Mouse (Mus musculus) ZHBTc4 (cell line): ENCODE measurements at regions not wholly inside any gene's neighbourhood (a gene's known extent, or its start where the extent isn't known, plus 50 kb on each side); places are given as distances from the start of the nearest gene placed in this dataset.

Experiments
- DNase-seq: peaks from one replicate; pipeline ENCODE4 v3.0.0-alpha.2; 2011; ENCODE audit warnings: low read depth, low spot score

DNA sequence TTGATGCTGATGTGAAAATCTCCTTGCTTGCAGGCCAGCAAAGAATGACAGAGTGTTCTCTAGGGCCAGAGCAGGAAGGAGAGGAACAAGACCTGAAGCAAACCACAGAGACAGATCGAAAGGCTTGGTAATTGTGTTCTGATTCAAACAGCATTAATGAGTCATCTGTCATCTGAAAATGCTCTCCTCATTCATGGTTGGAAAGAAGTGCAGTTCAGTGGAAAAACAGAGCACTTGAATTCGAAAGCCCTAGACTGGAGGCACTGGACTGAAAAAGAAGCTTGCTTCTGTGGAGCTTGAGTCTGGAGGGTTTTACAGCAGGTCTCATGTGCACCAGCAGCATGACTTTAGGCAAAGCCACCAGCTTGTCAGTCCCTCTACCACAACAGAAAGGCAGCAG, 374.3 kb upstream of the B430305J03Rik start:
- no peak for DNase-seq

DNA sequence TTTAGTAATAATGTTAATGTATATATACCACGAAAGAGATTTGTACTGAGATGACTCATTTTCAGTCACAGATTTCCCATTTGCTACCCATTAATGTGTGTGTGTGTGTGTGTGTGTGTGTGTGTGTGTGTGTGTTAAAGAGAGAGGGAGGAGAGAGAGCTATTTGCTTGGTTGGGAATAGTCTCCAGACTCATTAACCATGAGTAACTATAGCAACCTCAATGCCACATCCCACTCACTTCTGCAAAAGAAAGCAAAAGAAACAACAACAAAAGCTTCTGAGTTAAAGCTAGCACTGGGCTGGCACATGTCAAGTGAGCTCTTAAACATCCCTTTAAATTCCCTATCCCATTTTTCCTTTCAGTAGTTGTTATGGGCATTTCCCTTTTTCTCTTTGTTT, 372.8 kb upstream of the B430305J03Rik start:
- no peak for DNase-seq

DNA sequence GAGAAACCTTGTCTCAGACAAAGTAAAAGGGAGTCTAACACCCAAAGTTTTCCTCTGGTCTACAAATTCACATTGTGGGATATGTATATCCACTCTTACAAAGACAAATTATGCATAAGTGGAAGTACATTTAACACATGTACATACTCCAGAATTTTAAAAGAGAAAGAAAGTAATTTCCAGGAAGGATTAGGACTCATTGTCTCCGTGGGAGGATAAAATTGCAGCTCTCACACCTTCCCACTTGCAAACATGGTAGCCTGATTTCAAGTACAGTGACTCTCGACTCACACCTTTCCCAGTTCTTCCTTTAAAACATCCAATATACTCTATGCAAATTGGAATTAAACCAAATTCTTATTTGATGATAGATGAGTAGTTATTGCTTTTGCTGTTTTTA, 351.0 kb upstream of the B430305J03Rik start:
- DNase-seq = no peak

DNA sequence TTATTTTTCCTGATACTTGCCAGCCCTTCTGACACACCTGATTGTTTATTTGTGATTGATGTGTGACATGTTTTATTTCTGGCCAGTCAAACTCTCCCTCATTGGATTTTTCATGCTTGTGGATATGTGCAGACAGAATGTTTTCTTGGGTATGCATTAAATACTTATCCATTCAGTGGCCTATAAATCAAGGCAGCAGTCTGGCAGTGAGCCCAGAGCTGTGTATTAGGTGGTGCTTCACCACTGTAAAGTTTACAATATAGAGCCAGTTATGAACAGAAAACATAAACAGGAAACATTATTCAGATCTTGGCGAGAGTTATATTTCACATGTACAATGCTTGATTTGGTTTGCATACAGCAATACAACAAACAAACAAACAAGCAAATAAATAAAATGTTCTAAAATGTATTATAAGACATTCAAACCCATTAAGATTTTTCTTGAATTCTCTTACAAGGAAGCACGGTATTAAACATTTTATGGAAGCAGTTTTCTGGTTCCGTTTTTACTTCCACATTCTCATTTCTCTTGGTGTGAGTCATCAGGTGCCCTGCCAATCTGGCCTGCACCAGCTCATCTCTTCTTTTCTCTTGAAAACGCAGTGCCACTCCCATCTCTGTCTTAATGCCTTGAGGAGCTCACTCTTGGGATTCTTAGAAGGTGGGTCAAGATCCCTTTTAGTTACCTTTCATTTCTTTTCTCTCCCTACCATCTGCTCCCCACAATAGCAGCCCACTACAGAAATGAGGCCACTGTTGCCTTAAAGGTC, 322.4 kb upstream of the B430305J03Rik start:
- no peak for DNase-seq

DNA sequence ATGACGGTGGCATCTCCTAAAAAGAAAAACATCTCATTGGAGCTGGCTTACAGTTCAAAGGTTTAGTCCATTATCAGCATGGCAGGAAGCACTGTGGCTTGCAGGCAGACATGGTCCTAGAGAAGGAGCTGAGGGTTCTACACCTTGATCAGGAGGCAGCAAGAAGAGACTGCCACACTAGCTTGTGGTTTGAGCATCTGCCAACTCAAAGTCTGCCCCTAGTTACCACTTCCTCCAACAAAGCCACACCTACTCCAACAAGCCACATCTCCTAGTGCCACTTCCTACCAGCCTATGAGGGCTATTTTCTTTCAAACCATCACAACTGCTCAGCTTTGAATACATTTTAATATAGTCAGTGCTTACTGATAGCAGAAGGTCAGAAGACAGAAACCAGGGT, 305.1 kb upstream of the B430305J03Rik start:
- DNase-seq = no peak

DNA sequence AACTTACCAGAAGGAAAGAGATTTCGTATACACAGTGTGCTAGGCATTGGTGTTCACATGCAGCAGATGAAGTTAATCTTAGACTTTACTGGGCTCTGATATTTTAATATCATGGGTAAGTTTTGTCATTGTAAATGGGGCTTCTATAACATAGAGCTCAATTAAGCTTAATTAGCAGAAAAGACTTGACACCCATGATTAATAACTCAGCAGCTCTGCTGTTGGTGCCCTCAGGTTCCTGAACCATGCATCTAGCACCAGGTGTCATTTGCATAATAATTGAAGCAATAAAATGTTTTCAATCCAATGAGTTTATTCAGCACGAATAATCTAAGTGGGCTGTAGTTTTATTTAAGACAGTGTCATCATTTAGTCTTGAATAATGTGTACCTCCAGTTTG, 290.4 kb upstream of the B430305J03Rik start:
- no peak for DNase-seq

DNA sequence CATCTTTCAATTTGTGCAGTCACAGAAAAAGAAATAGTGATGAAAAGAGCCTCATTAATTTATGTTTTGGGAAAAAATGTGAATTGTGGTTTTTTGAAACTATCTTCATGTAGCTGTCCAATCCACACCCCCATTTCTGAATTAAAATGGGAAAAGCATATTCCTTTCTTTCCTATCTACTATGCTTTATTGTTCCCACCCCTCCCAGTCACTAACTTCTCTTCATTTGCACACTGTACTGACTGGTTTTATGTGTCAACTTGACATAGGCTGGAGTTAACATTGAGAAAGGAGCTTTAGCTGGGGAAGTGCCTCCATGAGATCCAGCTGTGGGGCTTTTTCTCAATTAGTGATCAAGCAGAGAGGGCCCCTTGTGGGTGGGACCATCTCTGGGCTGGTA, 262.8 kb upstream of the B430305J03Rik start:
- no peak for DNase-seq

DNA sequence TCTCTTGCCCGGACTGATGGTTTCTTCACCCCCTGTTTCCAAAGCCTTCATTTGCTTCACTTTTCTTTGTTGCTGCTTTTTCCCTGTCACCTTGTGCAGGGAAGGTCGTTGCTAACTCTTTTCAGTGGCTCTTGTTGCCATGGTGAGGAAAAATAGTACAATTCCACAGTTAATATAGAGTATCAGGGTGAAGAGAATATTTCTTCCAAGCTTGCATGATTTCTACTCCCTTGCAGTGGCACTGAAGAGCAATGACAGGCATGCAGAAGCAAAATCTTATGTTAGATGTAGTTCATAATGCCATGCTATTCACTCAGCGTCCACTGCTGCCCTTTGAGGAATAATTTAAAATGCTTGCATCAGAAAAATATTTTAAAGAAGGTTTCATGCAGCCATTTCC, 262.3 kb upstream of the B430305J03Rik start:
- no peak for DNase-seq

DNA sequence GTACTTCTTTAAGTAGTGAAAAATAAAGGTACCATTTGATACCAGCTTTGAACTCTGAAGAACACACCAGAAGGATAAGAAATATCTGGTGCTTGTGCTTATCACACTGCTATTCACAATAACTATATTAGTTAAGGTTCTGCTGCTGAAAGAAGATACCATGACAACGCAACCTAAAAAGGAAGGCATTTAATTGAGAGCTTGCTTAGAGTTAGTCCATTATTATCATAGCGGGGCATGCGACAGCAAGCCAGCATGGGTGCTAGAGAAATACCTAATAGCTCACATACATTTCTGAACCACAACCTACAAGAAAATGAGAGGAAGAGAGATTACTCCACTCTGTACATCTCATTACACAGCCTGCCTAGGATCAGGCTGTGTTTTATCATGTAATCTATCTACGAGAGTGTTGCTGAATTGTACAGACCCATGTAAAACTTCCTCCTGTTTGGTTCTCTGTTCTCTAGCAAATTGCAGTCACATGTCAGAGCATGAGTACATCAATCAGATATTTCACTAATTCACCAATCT, 258.3 kb upstream of the B430305J03Rik start:
- no peak for DNase-seq

DNA sequence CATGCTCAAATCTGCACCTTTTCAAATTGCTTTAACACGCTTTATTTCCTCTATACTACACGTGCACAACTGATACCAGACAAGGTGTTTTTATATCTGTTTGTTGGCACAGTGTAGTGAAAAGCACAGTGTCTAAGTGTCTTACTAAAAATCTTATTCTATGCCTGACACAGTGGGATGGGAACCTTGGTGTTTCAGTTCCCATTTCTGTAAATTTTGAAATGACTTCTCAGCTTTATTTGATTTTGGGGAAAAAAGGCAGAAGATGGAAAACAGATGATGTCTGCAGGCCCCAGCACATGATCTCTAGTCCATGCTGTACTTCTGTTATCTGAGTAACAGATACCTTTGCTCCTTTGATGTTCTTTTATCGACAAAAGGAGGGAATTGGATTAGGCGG, 239.7 kb upstream of the B430305J03Rik start:
- no peak for DNase-seq

DNA sequence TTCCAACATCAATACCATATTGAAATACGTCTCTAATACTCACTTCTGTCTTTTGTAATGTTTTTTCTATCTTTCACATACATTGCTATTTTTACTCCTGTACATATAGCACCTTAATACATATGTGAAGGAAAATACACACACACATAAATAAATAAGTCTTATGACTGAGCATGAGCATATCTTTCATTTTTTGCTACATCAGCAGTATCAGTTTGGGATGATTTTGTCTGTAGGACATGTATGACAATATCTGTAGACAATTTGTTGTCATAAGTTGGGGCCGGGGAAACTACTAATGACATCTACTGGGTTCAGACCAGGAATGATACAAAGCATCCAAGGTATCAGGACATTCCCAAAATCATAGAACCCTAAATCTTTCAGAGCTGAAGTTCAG, 237.1 kb upstream of the B430305J03Rik start:
- DNase-seq = no peak

DNA sequence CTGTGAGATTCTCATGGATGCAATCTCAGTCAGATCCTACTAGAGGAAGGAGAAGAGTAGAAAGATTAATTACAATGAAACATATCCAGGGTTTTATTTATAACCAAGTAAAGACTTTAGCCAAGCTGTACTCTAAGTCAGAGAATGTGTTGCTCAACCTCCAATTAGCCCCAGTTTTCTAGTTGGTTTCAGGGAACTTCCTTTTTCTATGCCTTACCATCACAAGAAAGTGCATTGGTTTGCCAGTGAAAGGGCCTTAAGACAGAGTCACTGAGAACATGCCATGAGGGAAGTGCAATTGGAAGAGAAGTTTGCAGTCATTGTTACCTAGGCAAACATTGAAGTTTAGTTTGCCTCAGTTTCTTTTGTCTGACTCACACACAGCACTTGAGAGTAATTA, 229.8 kb upstream of the B430305J03Rik start:
- DNase-seq = no peak

DNA sequence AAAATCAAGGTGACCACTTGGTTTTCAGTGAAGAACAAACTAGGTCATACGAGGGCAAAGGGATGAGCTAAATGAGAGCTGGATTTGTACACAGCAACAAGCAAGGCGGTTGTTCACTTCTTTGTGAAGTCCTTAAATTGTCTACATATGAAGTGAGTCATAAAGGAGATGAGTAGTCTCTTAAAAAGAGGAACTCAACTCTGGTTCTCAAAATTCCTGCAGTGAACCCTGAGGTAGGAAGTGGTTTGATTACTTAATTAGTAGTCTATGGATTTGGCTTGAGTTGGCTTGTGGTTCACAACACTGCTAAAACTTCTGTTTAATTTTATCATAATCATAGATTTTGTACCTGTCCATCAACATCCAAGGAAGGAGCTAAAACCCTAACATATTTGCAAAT, 226.6 kb upstream of the B430305J03Rik start:
- no peak for DNase-seq

DNA sequence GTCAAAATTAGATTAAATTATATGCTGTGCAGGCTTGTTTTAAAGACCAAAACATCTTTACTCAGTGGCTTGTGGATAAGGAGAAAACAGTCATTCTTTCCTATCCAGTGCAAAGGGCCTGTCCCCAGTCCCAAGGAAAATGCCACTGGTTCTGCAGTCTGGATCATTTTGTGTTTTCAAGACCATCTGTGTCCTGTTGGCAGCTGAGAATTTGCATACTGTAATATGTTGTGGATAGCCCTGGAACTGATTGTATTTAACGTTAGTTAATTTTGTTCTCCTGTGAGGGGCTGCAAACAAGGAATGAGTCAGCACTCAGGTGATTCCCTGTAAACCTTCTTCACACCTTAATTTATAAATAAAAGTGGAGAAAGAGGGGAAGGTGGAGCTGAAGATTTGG, 217.9 kb upstream of the B430305J03Rik start:
- DNase-seq = no peak

DNA sequence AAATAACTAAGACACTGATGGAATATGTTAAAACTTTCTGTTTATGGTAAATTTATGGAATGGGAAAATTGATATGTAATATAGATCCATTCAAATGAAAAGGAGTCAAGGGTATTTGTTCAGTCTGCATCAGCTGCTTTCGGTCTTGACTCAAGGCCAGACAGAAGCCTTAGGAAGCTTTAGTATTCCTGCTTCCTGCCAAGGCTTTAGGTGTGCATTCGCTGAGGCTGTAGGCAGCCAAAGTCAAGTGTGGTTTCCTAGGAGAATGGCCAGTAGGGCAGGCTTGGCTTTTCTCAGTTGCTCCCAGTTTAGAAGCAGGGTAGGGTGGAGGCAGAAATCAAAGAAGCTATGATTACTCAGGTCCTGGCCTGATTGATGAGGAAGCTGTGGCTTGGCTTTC, 217.2 kb upstream of the B430305J03Rik start:
- DNase-seq = no peak

DNA sequence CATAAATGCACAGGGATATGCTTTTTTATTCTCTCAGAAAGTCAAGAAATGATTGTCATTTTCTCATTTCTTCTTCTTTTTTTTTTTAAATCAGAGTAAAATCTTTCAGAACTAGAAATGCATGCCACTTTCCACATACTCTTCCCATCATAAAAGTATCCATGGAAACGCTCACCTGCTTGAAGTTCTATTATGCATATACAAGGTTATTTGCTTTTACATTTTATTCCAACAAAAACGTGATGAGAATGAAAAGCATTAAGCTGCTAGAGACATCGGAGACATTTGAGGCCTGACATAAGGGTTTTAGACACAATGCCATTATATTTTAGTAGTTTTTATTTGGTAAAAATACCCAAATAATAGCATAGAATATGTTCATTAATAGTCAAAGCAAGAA, 214.5 kb upstream of the B430305J03Rik start:
- no peak for DNase-seq

DNA sequence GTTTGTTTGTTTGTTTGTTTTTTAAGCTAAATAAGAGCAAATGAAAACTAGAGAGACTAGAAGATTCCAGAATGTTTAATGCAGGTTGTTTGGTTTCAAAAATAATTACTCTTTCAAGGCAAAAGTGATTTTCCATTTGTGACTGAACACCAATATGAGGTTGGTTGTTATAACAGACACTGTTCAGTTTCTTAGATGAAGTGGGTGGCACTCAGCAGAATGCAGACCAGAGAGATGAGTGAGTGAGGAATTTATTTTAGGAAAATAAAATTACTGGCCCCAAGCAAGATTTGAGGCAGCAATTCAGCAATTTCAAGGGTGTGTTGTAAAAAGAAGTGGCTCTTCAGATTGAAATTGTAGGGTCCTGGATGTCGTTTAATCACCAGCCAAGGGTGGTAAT, 171.4 kb upstream of the B430305J03Rik start:
- DNase-seq = no peak

DNA sequence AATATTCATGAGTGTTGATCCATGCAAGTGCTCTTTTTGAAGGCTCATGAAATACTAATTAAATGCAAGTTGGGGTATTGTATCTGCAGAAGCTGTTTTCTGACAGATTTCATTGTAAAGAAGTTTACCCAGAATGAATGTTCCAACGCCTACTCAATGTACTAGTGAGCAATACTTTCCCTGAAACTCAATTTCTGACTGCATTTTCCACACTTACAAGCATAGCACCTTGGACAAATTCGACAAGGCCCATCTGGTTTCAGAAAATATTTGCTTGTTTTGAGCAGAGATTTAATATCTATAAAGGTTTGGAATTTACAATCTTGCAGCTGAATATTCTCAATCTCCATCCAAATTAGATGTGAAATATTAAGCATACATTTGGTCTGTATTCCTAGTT, 170.0 kb upstream of the B430305J03Rik start:
- DNase-seq = no peak

DNA sequence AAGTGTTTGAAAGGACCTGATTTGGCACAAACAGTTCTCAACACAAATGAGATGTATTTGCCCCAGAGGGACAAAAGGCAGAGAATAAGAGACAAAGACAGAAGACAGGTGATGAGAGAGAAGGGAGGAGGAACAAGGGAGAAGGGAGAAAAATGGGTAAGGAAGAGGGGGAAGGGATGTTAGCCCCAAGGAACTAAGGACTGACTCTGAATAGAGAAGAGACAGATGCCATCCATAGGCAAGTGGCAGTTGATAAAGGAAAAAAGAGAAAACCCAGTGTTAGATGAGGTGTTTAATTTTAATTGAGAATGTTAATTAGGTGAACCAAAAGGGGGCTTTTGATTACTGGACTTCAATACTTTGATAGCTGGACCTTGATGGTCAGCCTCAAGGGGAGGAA, 137.4 kb upstream of the B430305J03Rik start:
- DNase-seq = no peak

DNA sequence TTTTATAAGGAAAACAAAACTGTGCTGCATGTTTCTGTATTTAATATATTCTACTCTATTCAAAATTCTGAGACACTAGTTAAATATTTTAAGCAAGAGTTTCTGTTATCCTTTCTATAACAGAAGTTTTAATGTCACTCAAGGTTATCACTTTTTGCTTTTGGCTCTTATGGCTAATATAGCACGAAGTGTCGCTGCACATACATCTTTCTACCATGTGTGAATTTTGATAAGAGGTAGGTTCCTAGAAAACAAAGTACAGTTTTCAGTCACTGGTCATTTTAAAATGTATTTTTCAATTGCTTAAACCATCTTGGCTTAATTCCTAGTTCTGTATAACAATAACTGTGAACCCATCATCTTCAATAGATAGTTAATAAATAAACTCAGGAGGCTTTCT, 129.1 kb upstream of the B430305J03Rik start:
- DNase-seq = no peak

DNA sequence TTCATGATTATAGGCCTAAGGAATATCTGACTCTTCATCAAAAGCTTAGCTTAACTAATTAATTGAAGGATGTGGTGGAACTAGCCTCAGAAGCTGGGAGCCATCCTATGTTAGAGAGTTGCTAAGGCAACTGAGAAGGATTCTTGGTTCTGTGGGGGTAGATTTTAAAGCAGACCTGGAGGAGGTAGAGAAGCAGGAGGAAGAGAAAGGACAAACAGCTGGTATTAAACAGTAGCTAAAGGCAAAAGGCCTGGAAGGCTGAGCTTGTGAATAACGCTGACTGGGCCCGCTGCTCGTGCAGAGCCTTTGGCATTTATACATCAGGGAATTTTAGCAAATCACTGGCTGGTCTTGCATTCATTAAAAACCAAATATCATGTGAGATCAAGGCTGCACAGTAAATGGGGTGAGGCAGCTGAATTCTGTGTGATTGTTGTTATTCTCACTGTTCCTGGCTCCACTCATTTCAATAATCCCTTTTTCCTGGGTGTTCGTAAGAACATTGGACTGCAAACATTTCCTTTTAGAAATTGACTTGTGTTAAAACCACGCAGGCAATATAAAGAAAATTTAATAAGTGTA, 121.1 kb upstream of the B430305J03Rik start:
- DNase-seq = no peak

DNA sequence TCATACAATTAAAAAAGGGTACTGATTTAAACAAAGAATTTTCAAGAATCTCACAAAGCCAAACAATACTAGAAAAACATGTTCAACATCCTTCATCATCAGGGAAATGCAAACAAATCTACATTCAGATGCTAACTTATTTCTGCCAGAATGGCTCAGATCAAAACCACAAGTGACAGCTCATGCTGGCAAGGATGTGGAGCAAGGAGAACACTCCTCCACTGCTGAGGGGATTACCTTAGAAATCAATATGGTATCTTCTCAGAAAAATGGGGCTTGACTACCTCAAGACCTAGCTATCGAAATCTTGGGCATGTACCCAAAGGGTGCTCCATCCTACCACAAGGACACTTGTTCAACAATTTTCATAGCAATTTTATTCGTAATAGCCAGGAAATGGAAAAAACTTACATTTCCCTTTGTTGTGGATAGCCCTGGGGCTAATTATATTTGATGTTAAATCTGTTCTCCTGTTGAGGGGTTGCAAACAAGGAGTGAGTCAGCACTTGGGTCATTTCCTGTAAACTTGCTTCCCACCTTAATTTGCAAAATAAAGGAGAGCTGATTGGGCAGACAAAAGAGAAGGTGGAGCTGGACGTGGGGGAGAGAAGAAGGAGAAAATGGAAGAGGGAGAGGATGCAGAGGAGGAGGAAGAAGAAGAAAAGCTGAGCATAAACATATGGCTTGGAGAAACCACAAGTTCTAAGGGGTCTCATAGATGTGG, 113.3 kb upstream of the B430305J03Rik start:
- DNase-seq = peak; percentile 36

DNA sequence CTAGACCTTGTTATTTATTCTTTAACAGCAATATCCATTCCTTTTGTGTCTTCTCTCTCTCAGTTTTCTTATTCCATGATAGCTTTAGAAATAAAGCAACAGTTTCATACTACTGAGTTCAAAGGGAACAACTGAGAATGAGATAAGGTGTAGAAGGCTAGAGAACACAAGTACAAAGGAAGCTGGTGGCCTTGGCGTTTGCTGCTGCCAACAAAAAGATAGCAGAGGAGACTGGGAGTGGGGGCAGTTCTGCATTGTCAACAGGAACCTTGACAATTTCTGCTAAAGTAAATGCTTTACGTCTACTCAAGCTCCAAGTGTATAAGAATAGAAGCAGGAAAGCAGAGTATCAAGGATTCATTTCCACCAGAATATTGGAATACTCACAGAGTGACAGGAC, 109.3 kb upstream of the B430305J03Rik start:
- DNase-seq = no peak
